Mouse (Mus musculus): ENCODE measurements around the gene Gm45717. TPM values are rescaled to one million over a fixed set of nuclear protein-coding genes. Genes with fewer than 3 reads are reported as not detected.

Gene Gm45717
- polyA plus RNA-seq, 1 experiment = not detected

DNA sequence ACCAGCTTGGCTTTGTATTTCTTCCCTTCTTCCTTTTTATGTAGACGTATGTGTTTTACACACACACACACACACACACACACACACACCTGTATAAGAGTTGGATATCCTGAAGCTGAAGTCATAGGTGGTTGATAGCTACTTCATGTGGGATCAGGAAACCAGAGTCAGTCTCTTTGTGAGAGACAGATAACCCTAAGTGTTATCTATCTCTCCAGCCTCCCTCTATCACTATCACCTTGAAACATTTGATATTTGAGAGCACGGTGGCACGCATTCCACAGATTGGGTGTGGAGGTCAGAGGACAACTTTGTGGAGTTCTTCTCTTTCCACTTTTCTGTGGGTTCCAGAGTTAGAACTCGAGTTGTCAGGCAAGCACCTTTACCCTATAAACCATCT, 35.8 kb downstream of the Gm45717 start:
- Histone ChIP-seq H3K27me3 (ENCODE audit: control insufficient read depth) (peaks cover 56% of the 10 kb centered on the region), H3K4me3 (replicated peaks) (no peak overlapping the region), H3K9me3 (ENCODE audit: control insufficient read depth, low read length) (no peaks in the 10 kb centered on the region; the same call in 1 of the 2 replicates), H3K36me3 (ENCODE audit: control insufficient read depth) (no peaks in the 10 kb centered on the region; the same call in 1 of the 2 replicates), H3K4me1 (ENCODE audit: control insufficient read depth) (peaks cover 2% of the 10 kb centered on the region; the same call in 1 of the 2 replicates)
- TF ChIP-seq TAL1 (IDR thresholded peaks at IDR 0.05; ENCODE audit: low read length) (no peak), GATA1 (IDR thresholded peaks at IDR 0.05; ENCODE audit: low read length) (no peak)

GRCm38 (mm10) chr7:140914031-140914690, 41.6 kb downstream of the Gm45717 start:
- Histone ChIP-seq H3K4me3 (replicated peaks) (no peak overlapping the region), H3K4me1 (ENCODE audit: control insufficient read depth) (peaks cover 4% of the 10 kb centered on the region), H3K36me3 (ENCODE audit: control insufficient read depth) (no peaks in the 10 kb centered on the region; the same call in 1 of the 2 replicates), H3K27me3 (ENCODE audit: control insufficient read depth) (peaks cover 6% of the 10 kb centered on the region), H3K9me3 (ENCODE audit: control insufficient read depth, low read length) (no peaks in the 10 kb centered on the region)
- TF ChIP-seq GATA1 (IDR thresholded peaks at IDR 0.05; ENCODE audit: low read length) (no peak), TAL1 (IDR thresholded peaks at IDR 0.05; ENCODE audit: low read length) (no peak)

GRCm38 (mm10) chr7:140912846-140913482, 42.8 kb downstream of the Gm45717 start:
- TF ChIP-seq GATA1 (IDR thresholded peaks at IDR 0.05; ENCODE audit: low read length) = no peak
- TF ChIP-seq TAL1 (IDR thresholded peaks at IDR 0.05; ENCODE audit: low read length) = no peak
- Histone ChIP-seq H3K4me1 (ENCODE audit: control insufficient read depth) (peaks cover 8% of the 10 kb centered on the region), H3K36me3 (ENCODE audit: control insufficient read depth) (no peaks in the 10 kb centered on the region; the same call in 1 of the 2 replicates), H3K27me3 (ENCODE audit: control insufficient read depth) (peaks cover 3% of the 10 kb centered on the region), H3K4me3 (replicated peaks) (no peak overlapping the region), H3K9me3 (ENCODE audit: control insufficient read depth, low read length) (no peaks in the 10 kb centered on the region)

DNA sequence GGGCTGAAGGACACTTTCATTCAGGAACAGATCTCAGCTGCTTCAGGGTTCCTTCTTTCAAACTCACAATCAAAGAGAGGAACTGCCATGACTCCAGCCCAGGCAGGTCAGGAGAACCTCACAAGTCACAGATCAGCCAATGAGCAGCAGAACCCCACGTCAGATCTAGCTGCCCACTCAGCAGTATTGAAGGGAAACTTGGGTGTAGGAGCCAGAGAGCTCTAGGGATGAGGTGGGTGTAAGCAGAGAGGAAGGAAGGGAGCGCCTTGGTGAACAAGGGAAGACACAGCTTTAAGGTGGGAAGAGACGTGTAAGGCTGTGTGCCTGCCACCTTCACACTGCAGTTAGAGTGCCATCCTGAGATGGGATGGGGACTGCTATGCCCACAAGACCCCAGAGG, 43.4 kb downstream of the Gm45717 start:
- TF ChIP-seq GATA1 (IDR thresholded peaks at IDR 0.05; ENCODE audit: low read length) (no peak), TAL1 (IDR thresholded peaks at IDR 0.05; ENCODE audit: low read length) (no peak)
- Histone ChIP-seq H3K27me3 (ENCODE audit: control insufficient read depth) (peaks cover 3% of the 10 kb centered on the region), H3K4me1 (ENCODE audit: control insufficient read depth) (peaks cover 8% of the 10 kb centered on the region), H3K9me3 (ENCODE audit: control insufficient read depth, low read length) (no peaks in the 10 kb centered on the region), H3K36me3 (ENCODE audit: control insufficient read depth) (no peaks in the 10 kb centered on the region; the same call in 1 of the 2 replicates), H3K4me3 (replicated peaks) (no peak overlapping the region)

DNA sequence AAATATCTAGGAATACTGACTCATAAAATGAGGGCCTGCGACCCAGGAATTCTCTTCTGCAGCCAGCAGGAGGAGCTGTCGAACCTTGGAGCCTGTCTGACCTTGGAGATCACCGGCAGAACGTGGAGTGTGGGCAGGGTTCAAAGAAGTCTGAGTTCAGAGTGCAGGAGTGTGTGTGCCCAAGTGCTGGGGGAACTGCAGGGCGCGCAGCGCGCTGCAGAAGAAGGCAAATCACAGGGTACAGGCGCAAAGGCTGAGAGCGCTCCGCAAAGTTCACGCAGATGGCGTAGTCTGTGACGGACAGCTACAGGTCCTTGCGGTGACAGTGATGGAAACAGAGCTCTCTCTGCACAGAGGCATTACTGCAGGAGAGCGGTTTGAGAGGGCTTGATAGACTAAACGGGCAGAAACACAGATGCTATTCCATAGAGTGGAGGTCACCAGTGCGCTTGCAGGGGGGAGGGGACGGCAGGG, 47.1 kb downstream of the Gm45717 start:
- Histone ChIP-seq H3K4me1 (ENCODE audit: control insufficient read depth) (peaks cover 8% of the 10 kb centered on the region), H3K36me3 (ENCODE audit: control insufficient read depth) (no peaks in the 10 kb centered on the region), H3K9me3 (ENCODE audit: control insufficient read depth, low read length) (no peaks in the 10 kb centered on the region), H3K27me3 (ENCODE audit: control insufficient read depth) (peaks cover 3% of the 10 kb centered on the region), H3K4me3 (replicated peaks) (no peak overlapping the region)
- TF ChIP-seq GATA1 (IDR thresholded peaks at IDR 0.05; ENCODE audit: low read length) (no peak), TAL1 (IDR thresholded peaks at IDR 0.05; ENCODE audit: low read length) (no peak)

- H3K4me3 ChIP-seq (replicated peaks) = no peak overlapping the region
- no peaks in the 10 kb centered on the region for H3K9me3 ChIP-seq (ENCODE audit: control insufficient read depth, low read length)
- H3K27me3 ChIP-seq (ENCODE audit: control insufficient read depth) = peaks cover 3% of the 10 kb centered on the region
- no peaks in the 10 kb centered on the region for H3K36me3 ChIP-seq (ENCODE audit: control insufficient read depth)
- H3K4me1 ChIP-seq (ENCODE audit: control insufficient read depth) = peaks cover 8% of the 10 kb centered on the region
- TF ChIP-seq TAL1 (IDR thresholded peaks at IDR 0.05; ENCODE audit: low read length) = no peak
- no peak for TF ChIP-seq GATA1 (IDR thresholded peaks at IDR 0.05; ENCODE audit: low read length)
Measured at GRCm38 (mm10) chr7:140908181-140908580, 47.6 kb downstream of the Gm45717 start.

- Histone ChIP-seq H3K36me3 (ENCODE audit: control insufficient read depth) (no peaks in the 10 kb centered on the region), H3K4me1 (ENCODE audit: control insufficient read depth) (peaks cover 10% of the 10 kb centered on the region), H3K9me3 (ENCODE audit: control insufficient read depth, low read length) (no peaks in the 10 kb centered on the region), H3K27me3 (ENCODE audit: control insufficient read depth) (peaks cover 3% of the 10 kb centered on the region), H3K4me3 (replicated peaks) (no peak overlapping the region)
- no peak for TF ChIP-seq TAL1 (IDR thresholded peaks at IDR 0.05; ENCODE audit: low read length)
- TF ChIP-seq GATA1 (IDR thresholded peaks at IDR 0.05; ENCODE audit: low read length) = no peak
Measured at GRCm38 (mm10) chr7:140907697-140908096, 48.0 kb downstream of the Gm45717 start.

GRCm38 (mm10) chr7:140907131-140907530, 48.6 kb downstream of the Gm45717 start:
- no peak for TF ChIP-seq GATA1 (IDR thresholded peaks at IDR 0.05; ENCODE audit: low read length)
- TF ChIP-seq TAL1 (IDR thresholded peaks at IDR 0.05; ENCODE audit: low read length) = no peak
- Histone ChIP-seq H3K27me3 (ENCODE audit: control insufficient read depth) (peaks cover 3% of the 10 kb centered on the region), H3K36me3 (ENCODE audit: control insufficient read depth) (no peaks in the 10 kb centered on the region), H3K4me3 (replicated peaks) (no peak overlapping the region), H3K4me1 (ENCODE audit: control insufficient read depth) (peaks cover 8% of the 10 kb centered on the region), H3K9me3 (ENCODE audit: control insufficient read depth, low read length) (no peaks in the 10 kb centered on the region)

DNA sequence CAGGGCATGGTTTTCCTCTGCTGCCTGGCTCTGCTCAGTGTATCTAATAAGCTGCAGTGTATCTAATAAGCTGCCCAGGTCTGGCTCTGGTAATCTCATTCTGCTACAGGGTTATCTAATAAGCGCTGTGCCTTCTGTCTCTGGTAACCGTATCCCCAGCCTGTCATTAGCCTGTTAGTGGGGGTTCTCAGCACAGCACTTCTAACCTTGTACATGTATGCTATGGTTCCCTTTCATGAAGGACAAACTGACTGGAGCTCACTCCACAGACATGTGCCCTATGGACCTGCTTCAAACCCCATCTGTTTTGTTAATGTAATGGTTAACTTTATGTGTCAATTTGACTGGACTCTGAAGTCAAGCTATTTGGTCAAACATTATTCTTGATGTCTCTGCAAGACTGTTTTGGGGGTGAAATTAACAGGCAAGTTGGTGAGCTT, 50.1 kb downstream of the Gm45717 start:
- Histone ChIP-seq H3K27me3 (ENCODE audit: control insufficient read depth) (peaks cover 3% of the 10 kb centered on the region), H3K4me3 (replicated peaks) (peak overlapping the region; percentile 43), H3K4me1 (ENCODE audit: control insufficient read depth) (peaks cover 8% of the 10 kb centered on the region), H3K36me3 (ENCODE audit: control insufficient read depth) (no peaks in the 10 kb centered on the region), H3K9me3 (ENCODE audit: control insufficient read depth, low read length) (no peaks in the 10 kb centered on the region)
- TF ChIP-seq GATA1 (IDR thresholded peaks at IDR 0.05; ENCODE audit: low read length) (no peak), TAL1 (IDR thresholded peaks at IDR 0.05; ENCODE audit: low read length) (no peak)

Measured in erythroblast, embryonic 14.5 days (primary cell).